Mouse (Mus musculus): ENCODE measurements around the gene Cep170. TPM values are rescaled to one million over a fixed set of nuclear protein-coding genes. Genes with fewer than 3 reads are reported as not detected.

The Cep170 gene
- total RNA-seq, 2 experiments from 2014 or later = 19.1 to 28.7 TPM

DNA sequence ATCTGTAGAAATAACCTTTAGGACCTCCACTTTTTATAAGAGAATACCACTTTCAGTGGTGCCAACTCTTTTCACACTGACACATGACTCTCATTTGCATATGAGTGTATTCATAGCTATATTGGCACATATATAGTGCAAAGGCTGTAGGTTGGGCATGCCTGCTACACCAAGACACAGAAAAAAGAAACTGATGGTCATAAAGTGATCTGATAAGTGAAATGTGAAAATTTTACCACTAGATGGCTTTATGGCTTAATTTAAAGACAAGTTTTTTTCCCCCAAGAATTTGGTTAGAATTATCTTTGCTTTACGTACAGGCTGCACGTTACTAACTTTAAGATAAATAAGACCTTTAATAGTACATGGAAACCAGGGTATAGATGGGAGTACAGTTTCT is 51.6 kb downstream of the Cep170 start:
- no peak for DNase-seq (ENCODE audit: low spot score)
- intact Hi-C loops (cut with DNase I) = loop anchor here (2.0 kb wide), 1 partner anchor 101 kb away; no protein-coding TSS in a partner anchor

DNA sequence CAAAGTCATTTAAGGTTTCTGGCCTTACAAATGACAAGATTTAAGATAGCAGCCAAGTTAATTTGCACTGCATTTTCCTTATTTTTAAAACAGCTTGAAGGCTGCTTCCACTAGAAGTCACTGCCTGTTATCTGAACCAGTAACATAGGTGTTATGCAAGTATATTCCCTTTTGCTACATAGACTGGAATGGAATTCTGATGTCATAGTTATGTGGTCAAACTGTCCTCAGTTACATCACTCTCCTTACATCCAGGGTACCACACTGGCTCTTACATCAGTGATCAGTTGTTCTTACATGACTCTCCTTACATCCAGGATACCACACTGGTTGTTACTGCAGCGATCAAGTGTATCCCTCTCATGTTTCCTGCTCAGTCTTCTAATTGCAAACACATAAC is 53.2 kb downstream of the Cep170 start:
- no peak for DNase-seq (ENCODE audit: low spot score)
- intact Hi-C loops (cut with DNase I) = no loop called here

DNA sequence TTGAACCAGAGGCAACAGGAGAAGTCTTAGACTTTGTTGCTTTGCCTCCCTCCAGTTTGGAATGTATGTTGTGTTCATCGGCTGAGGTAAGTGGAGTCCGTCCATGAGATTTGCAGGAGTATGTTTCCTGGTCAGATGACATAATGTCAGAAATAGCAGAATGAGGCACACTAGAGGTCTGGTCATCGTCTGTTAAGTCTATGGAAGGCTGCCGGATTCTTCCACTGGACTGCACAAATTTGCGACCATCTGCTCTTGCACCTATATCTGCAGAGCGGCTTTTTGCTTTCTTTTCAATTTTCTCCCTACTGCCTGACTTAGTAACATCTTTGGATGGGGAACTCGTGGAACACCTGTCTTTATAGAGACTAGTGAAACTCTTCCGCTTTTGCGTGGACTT is 58.3 kb downstream of the Cep170 start:
- DNase-seq (ENCODE audit: low spot score) = no peak
- intact Hi-C loops (cut with DNase I) = loop anchor here (5.0 kb wide), 1 partner anchor 42 kb away; no protein-coding TSS in a partner anchor

GRCm38 (mm10) chr1:176753861-176754718 is 59.8 kb downstream of the Cep170 start:
- intact Hi-C loops (cut with DNase I) = no loop called here
- no peak for DNase-seq (ENCODE audit: low spot score)

- no peak for DNase-seq (ENCODE audit: low spot score)
- intact Hi-C loops (cut with DNase I) = no loop called here
Measured at GRCm38 (mm10) chr1:176749708-176750107, 64.2 kb downstream of the Cep170 start.

- no peak for DNase-seq (ENCODE audit: low spot score)
- intact Hi-C loops (cut with DNase I) = no loop called here
Measured at GRCm38 (mm10) chr1:176732834-176733233, 81.0 kb downstream of the Cep170 start.

GRCm38 (mm10) chr1:176730528-176730927 is 83.3 kb downstream of the Cep170 start:
- DNase-seq (ENCODE audit: low spot score) = no peak

DNA sequence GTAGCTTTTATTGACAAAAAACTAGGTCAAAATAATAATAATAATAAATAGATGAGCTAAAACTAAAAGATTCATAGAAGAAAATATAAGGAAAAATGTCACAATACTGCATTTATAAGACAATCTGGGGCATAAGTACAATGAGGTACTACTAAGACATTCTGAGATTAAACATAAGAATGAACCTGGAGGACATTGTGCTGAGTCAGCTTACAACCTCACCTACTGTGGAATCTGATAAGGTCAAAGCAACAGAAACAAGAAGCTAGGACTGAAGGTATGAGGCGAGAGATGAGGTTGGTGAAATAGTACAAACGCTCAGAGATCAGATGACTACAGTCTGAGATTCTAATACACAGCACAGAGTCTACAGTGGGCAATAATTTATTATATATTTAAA is 86.5 kb downstream of the Cep170 start:
- intact Hi-C loops (cut with DNase I) = no loop called here
- no peak for DNase-seq (ENCODE audit: low spot score)

More at GRCm38 (mm10) chr1:176730528-176730927, 83.3 kb downstream of the Cep170 start:
- intact Hi-C loops (cut with DNase I) = no loop called here

DNA sequence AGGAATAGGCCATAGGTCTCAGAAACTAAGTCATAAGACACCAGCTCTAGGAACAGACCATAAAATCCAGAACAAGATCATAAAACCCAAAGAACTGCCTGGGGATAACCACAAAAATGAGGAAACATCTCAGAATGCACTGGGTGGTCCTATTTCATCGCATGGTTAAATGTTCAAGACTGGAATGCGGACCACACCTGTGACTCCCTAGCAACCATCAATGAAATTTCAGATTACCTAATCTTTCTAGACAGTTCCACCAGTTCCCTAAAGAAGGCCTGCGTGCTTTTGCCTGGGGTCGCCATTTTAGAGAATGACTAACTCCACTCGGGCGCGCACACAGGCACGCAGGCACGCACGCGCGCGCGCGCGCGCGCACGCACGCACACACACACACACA is 89.1 kb downstream of the Cep170 start:
- DNase-seq (ENCODE audit: low spot score) = no peak
- intact Hi-C loops (cut with DNase I) = no loop called here

- intact Hi-C loops (cut with DNase I) = no loop called here
- peak; percentile 15 for DNase-seq (ENCODE audit: low spot score)
Measured at GRCm38 (mm10) chr1:176723858-176724713, 89.8 kb downstream of the Cep170 start.

- no peak for DNase-seq (ENCODE audit: low spot score)
- intact Hi-C loops (cut with DNase I) = loop anchor here (1.0 kb wide), 1 partner anchor 150 kb away; no protein-coding TSS in a partner anchor
Measured at GRCm38 (mm10) chr1:176712436-176712835, 101.4 kb downstream of the Cep170 start.

DNA sequence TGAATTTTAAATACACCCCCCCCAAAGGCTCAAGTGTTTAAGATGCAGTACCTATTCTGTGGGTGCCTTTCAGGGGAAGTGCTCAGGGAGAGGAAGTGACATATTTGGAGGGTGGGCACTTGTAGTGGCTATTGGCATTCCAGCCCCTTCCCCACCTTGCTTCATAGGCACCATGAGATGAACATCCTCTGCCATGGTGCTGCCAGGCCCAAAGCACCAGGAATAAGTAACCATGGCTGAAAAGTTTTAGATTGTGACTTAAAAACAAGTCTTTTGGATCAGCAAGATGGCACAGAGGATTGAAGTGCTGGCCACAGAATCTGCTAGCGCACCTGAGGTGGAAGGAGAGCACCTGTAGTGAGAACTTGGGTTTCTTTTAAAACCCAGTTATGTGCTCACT is 113.6 kb downstream of the Cep170 start:
- intact Hi-C loops (cut with DNase I) = no loop called here
- no peak for DNase-seq (ENCODE audit: low spot score)

GRCm38 (mm10) chr1:176699793-176700192 is 114.1 kb downstream of the Cep170 start:
- no peak for DNase-seq (ENCODE audit: low spot score)
- intact Hi-C loops (cut with DNase I) = loop anchor here (1.0 kb wide), 2 partner anchors 476 to 763 kb away; no protein-coding TSS in a partner anchor

DNA sequence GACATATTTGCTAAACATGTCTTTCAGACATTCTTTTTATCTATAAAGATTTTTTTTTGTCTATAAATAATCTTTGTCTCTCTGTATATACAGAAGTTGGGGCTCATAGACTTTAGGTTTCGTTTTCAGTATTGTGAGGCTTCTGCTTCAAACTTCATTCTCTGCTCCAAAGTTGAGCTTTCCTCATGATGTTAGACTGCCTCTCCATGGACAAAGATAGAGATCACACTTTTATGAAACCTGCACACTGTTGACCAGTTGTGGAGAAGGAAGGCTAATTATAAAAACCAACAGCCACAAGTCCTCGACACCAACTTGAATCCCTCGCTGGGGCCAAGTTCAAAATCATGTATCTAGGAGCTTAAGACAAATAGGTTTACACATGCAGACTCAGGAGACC is 115.2 kb downstream of the Cep170 start:
- no peak for DNase-seq (ENCODE audit: low spot score)
- intact Hi-C loops (cut with DNase I) = loop anchor here (1.0 kb wide), 2 partner anchors 475 to 762 kb away; no protein-coding TSS in a partner anchor

DNA sequence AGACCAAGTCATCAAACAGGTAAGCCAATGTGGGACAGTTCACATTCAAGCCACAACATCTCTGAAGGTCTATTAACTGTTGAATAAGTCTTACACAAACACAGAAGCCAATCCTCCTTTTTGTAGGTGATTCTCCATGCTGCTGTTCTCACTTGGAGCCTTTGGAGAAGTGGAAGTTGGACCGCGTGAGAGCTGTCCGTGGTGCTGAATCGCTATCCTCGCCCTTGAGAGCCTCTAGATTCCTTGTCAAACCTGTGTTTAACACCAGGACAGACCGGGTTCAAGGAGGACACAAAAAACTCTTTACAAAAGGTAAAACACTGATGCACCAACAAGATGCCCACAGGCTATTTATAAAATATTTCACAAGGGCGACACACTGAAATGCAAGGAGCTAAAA is 116.8 kb downstream of the Cep170 start:
- no peak for DNase-seq (ENCODE audit: low spot score)
- intact Hi-C loops (cut with DNase I) = no loop called here

GRCm38 (mm10) chr1:176691101-176691500 is 122.8 kb downstream of the Cep170 start:
- intact Hi-C loops (cut with DNase I) = no loop called here
- DNase-seq (ENCODE audit: low spot score) = no peak

GRCm38 (mm10) chr1:176688251-176688880 is 125.5 kb downstream of the Cep170 start:
- DNase-seq (ENCODE audit: low spot score) = no peak
- intact Hi-C loops (cut with DNase I) = loop anchor here (10.0 kb wide), 1 partner anchor 174 kb away; no protein-coding TSS in a partner anchor

Data from heart, postnatal 25 days (tissue).